Mouse (Mus musculus) midbrain, postnatal 0 days (tissue): ENCODE data around the gene Ptpn5. TPM values are rescaled to one million over a fixed set of nuclear protein-coding genes. Genes with fewer than 3 reads are reported as not detected.

Experiments used
- ATAC-seq: fragments of 200-750 bp; cut with Nextera tagmentation; 2 replicates; pipeline ENCODE4 v1.8.0; 2017; ENCODE audit warnings: moderate number of reproducible peaks, mild to moderate bottlenecking, moderate TSS enrichment, moderate library complexity; ENCODE audit not compliant: low FRiP score
- DNase-seq: peaks from one replicate; pipeline ENCODE4 v3.0.0-alpha.2; 2015; ENCODE audit warnings: low spot score
- H3K27ac ChIP-seq: fragments of 300-500 bp; sonication (generic); 2 replicates; pipeline ENCODE4 v1.5.1; 2014; ENCODE audit warnings: low read depth, mild to moderate bottlenecking, low read length, mixed read lengths
- H3K27me3 ChIP-seq: fragments of 300-500 bp; sonication (generic); 2 replicates; pipeline ENCODE4 v1.6.1; 2014; ENCODE audit warnings: low read length, control low read depth, mixed read lengths; ENCODE audit not compliant: insufficient read depth
- H3K36me3 ChIP-seq: fragments of 300-500 bp; sonication (generic); 2 replicates; pipeline ENCODE4 v1.6.1; 2014; ENCODE audit warnings: low read length, control low read depth, mixed read lengths; ENCODE audit not compliant: insufficient read depth
- H3K4me1 ChIP-seq: fragments of 300-500 bp; sonication (generic); 2 replicates; pipeline ENCODE4 v1.6.1; 2014; ENCODE audit warnings: mild to moderate bottlenecking, control low read depth, antibody characterized with exemption, low read length, mixed read lengths; ENCODE audit not compliant: insufficient read depth
- H3K4me2 ChIP-seq: fragments of 300-500 bp; sonication (generic); 2 replicates; pipeline ENCODE4 v1.6.1; 2014; ENCODE audit warnings: low read depth, mild to moderate bottlenecking, low read length, mixed read lengths; ENCODE audit not compliant: poor library complexity, severe bottlenecking
- H3K4me3 ChIP-seq: fragments of 300-500 bp; sonication (generic); 2 replicates; pipeline ENCODE4 v1.5.1; 2014; ENCODE audit warnings: low read depth, mild to moderate bottlenecking, low read length, moderate library complexity
- H3K9ac ChIP-seq: fragments of 300-500 bp; sonication (generic); replicated peaks from 2 replicates; pipeline ENCODE4 v1.6.1; 2014; ENCODE audit warnings: mild to moderate bottlenecking, low read length, moderate library complexity, mixed read lengths; ENCODE audit not compliant: poor library complexity, severe bottlenecking
- H3K9me3 ChIP-seq: fragments of 300-500 bp; sonication (generic); 2 replicates; pipeline ENCODE4 v1.6.1; 2016; ENCODE audit warnings: low read length, control low read depth
- CTCF ChIP-seq: IDR thresholded peaks from 2 replicates; pipeline ENCODE4 v1.5.1; 2016; ENCODE audit warnings: antibody characterized with exemption, mild to moderate bottlenecking
- WGBS: fragments of 180-500 bp; shearing (Covaris S2); extraction: QIAGEN DNeasy Blood & Tissue Kit; methylation state at CpG from one replicate; pipeline ENCODE4 v1.1.7; 2014; 5-methylcytosine and 5-hydroxymethylcytosine counted together
- polyA plus RNA-seq: library from polyadenylated mRNA; unstranded; fragments of >200 nt; fragmentation: Nextera tagmentation; extraction: Ambion mirVana; gene quantifications from 2 replicates; pipeline ENCODE4 v1.2.1, GENCODE M21; 2015
- total RNA-seq: library from RNA; depleted of rRNA; stranded (reverse); fragments of >200 nt; gene quantifications from 2 replicates; pipeline ENCODE4 v1.2.3, GENCODE M21; 2014

Gene Ptpn5
- total and polyA plus RNA-seq, 2 experiments from 2014 or later: 114 to 187 TPM

DNA sequence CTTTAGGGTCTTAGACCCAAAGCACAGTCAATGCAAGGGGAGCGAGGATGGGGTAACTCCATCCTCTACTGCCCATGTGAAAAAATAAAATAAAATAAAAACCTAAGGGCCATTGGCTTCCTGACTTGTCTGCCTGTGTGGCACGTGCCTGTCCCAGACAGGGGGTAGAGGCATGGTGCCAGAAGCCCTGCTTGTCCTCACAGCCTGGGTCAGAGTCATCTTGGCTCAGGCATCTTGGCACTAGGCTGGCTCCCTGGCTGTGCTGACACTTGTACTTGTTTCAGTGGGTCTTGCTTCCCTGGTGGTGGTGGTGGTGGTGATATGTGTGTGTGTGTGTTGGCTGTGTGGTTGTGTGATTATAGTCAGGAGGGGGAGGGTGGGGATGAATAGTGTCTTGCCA lies 78.8 kb downstream of the Ptpn5 start:
- peaks cover 9% of the 10 kb centered on the region; the same call in 1 of the 2 replicates for H3K4me1 ChIP-seq
- ATAC-seq: no peak
- H3K4me3 ChIP-seq: no peak overlapping the region
- no peaks in the 10 kb centered on the region for H3K9me3 ChIP-seq
- H3K4me2 ChIP-seq: no peak overlapping the region
- no peak overlapping the region for H3K9ac ChIP-seq
- H3K27ac ChIP-seq: no peak overlapping the region
- no peaks in the 10 kb centered on the region for H3K27me3 ChIP-seq
- TF ChIP-seq CTCF: no peak
- WGBS: 55% methylated on average over 2 of the region's 2 CpGs
- peaks cover 7% of the 10 kb centered on the region; the same call in 1 of the 2 replicates for H3K36me3 ChIP-seq
- DNase-seq: no peak

DNA sequence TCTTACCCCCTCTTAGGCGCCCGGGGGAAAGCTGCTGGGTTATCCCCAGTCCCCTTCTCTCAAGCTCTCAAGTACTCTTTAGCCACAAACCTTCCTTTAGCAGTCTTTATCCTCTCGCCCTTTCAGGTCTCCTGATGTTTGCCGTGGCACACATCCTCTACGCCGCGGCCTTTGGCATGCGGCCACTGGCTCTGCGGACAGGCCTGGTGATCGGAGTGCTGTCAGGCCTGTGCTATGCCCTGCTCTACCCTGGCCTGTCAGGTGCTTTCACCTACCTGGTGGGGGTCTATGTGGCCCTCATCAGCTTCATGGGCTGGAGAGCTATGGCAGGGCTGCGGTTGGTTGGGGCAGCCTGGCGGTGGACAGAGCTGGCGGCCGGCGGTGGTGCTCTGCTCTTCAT lies 80.2 kb downstream of the Ptpn5 start:
- no peak overlapping the region for H3K9ac ChIP-seq
- H3K4me2 ChIP-seq: no peak overlapping the region
- peaks cover 9% of the 10 kb centered on the region; the same call in 1 of the 2 replicates for H3K4me1 ChIP-seq
- 93% methylated on average over 15 of the region's 15 CpGs for WGBS
- H3K4me3 ChIP-seq: no peak overlapping the region
- H3K27me3 ChIP-seq: no peaks in the 10 kb centered on the region
- ATAC-seq (no peak), DNase-seq (no peak)
- H3K27ac ChIP-seq: no peak overlapping the region
- TF ChIP-seq CTCF: no peak
- peaks cover 7% of the 10 kb centered on the region; the same call in 1 of the 2 replicates for H3K36me3 ChIP-seq
- H3K9me3 ChIP-seq: no peaks in the 10 kb centered on the region

DNA sequence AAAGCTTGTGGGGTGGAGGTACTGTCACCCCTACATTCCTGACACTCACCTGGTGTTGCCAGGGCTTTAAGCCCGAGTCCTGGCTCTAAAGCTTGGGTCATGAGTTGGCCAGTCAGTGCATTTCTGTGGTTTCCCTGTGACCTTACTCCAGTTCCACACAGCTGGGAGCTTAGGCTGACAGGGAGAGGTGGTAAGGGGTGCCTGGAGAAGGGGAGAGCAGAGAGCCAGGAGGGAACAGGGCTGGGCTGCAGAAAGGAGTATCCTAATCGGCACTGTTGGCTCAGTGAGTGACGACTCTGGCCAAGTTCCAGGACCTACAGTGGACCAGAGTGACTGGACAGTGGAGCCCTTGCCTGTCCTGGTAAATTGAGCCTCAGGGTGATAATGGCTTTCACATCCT lies 81.2 kb downstream of the Ptpn5 start:
- peaks cover 9% of the 10 kb centered on the region; the same call in 1 of the 2 replicates for H3K4me1 ChIP-seq
- no peak overlapping the region for H3K4me3 ChIP-seq
- H3K9ac ChIP-seq: no peak overlapping the region
- DNase-seq: peak; percentile 14
- ATAC-seq: no peak
- H3K27ac ChIP-seq: no peak overlapping the region
- peaks cover 7% of the 10 kb centered on the region; the same call in 1 of the 2 replicates for H3K36me3 ChIP-seq
- no peak for TF ChIP-seq CTCF
- 33% methylated on average over 3 of the region's 3 CpGs for WGBS
- no peaks in the 10 kb centered on the region for H3K27me3 ChIP-seq
- H3K9me3 ChIP-seq: no peaks in the 10 kb centered on the region
- H3K4me2 ChIP-seq: peak overlapping the region; percentile 81; the same call in 1 of the 2 replicates

DNA sequence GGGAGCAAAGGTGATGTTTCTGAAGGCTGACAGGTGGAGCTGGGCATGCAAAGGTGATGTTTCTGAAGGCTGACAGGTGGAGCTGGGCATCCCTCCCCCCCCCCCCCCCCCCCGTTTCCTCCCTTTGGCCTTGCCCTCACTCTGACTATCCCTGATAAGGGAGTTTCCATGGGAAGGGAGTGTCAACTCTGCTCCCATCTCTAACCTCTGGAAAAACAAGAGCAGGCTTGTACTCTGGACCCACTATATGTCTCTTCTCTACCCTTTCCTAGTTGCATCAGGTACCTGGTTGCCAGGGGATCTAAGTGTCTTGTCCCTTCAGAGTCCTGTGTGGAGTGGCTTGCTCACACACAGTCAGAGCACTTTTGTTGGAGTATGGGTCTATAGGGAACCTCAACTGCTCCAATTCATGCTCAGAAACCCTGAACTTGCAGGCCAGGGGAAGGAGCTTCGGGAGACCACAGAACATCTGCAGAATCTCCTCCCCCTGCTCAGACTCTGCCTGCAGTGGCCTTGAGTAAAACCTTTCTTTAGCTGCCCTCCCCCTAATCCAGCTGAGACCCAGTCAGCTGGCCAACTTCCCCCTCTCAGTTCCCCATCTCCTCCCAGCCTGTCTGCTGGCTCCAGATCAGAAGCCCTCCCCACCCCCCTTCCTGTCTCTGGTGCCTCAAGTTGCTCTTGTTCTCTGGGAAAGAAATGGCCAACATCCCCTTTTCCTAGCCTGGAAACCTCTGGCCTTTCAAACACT lies 81.9 kb downstream of the Ptpn5 start:
- Histone ChIP-seq H3K9me3 (no peaks in the 10 kb centered on the region), H3K27ac (no peak overlapping the region), H3K4me1 (peaks cover 9% of the 10 kb centered on the region; the same call in 1 of the 2 replicates), H3K27me3 (no peaks in the 10 kb centered on the region), H3K36me3 (peaks cover 7% of the 10 kb centered on the region; the same call in 1 of the 2 replicates), H3K9ac (0 out of 2 replicates have a peak overlapping the region, but pooled peaks have one; percentile 76), H3K4me2 (peak overlapping the region; percentile 81), H3K4me3 (peak overlapping the region; percentile 90)
- no peak for TF ChIP-seq CTCF
- ATAC-seq (no peak), DNase-seq (peak; percentile 68)
- WGBS: 17% methylated on average over 1 of the region's 2 CpGs

DNA sequence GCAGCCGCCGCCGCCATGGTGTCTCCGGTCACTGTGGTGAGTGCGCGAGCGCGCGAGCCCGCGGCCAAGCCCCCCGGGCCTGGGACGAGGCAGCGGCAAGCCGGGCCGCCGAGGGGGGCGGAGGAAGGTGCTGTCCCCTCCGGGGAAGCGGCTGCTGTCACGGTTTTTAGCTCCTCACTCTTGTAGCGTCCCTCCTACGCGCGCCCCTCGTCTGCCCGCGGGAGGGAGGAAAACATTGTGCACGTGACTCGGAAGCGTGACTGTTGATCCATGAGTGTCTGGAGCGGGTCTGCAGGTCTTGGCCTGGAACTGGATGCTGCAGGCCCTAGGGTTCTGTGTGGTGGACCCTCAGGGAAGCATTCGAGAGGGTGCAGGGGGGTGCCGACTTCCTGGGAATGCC lies 82.7 kb downstream of the Ptpn5 start:
- Histone ChIP-seq H3K36me3 (peaks cover 7% of the 10 kb centered on the region; the same call in 1 of the 2 replicates), H3K4me3 (peak overlapping the region; percentile 90), H3K27ac (peak overlapping the region; percentile 79), H3K9ac (peak overlapping the region; percentile 76), H3K4me2 (peak overlapping the region; percentile 81), H3K4me1 (peaks cover 9% of the 10 kb centered on the region; the same call in 1 of the 2 replicates), H3K27me3 (no peaks in the 10 kb centered on the region), H3K9me3 (no peaks in the 10 kb centered on the region)
- under 1% methylated on average over 23 of the region's 34 CpGs for WGBS
- no peak for TF ChIP-seq CTCF
- DNase-seq: peak; percentile 46
- peak; percentile 81 for ATAC-seq

DNA sequence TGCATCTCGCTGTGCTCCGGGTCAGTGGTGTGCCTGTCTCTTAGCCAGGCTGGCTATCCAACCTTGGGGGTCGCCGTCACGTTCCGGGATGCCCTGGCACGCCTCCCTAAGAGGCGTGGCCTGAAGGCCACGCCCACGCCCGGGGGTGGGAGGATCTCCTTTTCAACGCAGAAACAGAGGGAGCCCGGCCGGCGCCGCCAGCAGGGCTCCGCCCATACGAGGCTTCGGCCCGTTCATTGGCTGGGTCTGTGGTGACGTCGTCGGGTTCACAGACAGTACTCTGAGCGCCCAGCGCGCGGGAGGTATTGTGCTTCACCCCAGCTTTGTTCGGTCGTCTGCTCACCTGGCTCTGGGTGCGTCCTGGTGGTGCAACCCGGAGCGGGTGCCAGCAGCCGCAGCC lies 83.1 kb downstream of the Ptpn5 start, which contains the start of gene Tmem86a:
TSS of gene Tmem86a (plus strand) at position 236 of the 400 bp plus-strand sequence.
- no peak for TF ChIP-seq CTCF
- DNase-seq: peak; percentile 97
- peak; percentile 98 for ATAC-seq
- peaks cover 7% of the 10 kb centered on the region; the same call in 1 of the 2 replicates for H3K36me3 ChIP-seq
- peak within 1 kb of the TSS; percentile 90 for H3K4me3 ChIP-seq
- peak within 1 kb of the TSS; percentile 76 for H3K9ac ChIP-seq
- H3K4me2 ChIP-seq: peak within 1 kb of the TSS; percentile 81
- peaks cover 9% of the 10 kb centered on the region; the same call in 1 of the 2 replicates for H3K4me1 ChIP-seq
- no peaks in the 10 kb centered on the region for H3K9me3 ChIP-seq
- no peaks in the 10 kb centered on the region for H3K27me3 ChIP-seq
- under 1% methylated on average over 31 of the region's 33 CpGs for WGBS
- H3K27ac ChIP-seq: peak within 1 kb of the TSS; percentile 79
